Mouse (Mus musculus) CH12.LX (cell line): ENCODE results near the gene Slc20a1.

Source experiments
- CTCF ChIP-seq, 2 experiments: IDR thresholded peaks in 1 of 2; conservative IDR thresholded peaks in 1 of 2; 2 replicates each; pipeline ENCODE4 v1.5.1; 2011 to 2012; ENCODE audit warnings: low read depth in 2 of 2, low read length in 2 of 2, improper control_type of control experiment in 1 of 2, inconsistent platforms in 1 of 2, mild to moderate bottlenecking in 1 of 2, moderate library complexity in 1 of 2
- ELF1 ChIP-seq: IDR thresholded peaks from 2 replicates; pipeline ENCODE4 v1.6.1; 2014; ENCODE audit warnings: low read depth, mild to moderate bottlenecking, inconsistent platforms, low read length, improper control_type of control experiment
- EP300 ChIP-seq: IDR thresholded peaks from 2 replicates; pipeline ENCODE4 v1.6.1; 2011; ENCODE audit warnings: low read length, improper control_type of control experiment
- ETS1 ChIP-seq: conservative IDR thresholded peaks from 2 replicates; pipeline ENCODE4 v1.6.1; 2012; ENCODE audit warnings: low read depth, mild to moderate bottlenecking, inconsistent platforms, low read length, improper control_type of control experiment, moderate library complexity
- MAX ChIP-seq: IDR thresholded peaks from 2 replicates; pipeline ENCODE4 v1.6.1; 2011; ENCODE audit warnings: low read length, improper control_type of control experiment
- POLR2A ChIP-seq: IDR thresholded peaks from 2 replicates; pipeline ENCODE4 v1.6.1; 2011; ENCODE audit warnings: low read depth, mild to moderate bottlenecking, improper control_type of control experiment, low read length
- POLR2AphosphoS2 ChIP-seq: IDR thresholded peaks from 2 replicates; pipeline ENCODE4 v1.6.1; 2011; ENCODE audit warnings: low read depth, low read length, improper control_type of control experiment
- RCOR1 ChIP-seq: conservative IDR thresholded peaks from 2 replicates; pipeline ENCODE4 v1.6.1; 2012; ENCODE audit warnings: low read depth, mild to moderate bottlenecking, inconsistent platforms, low read length, improper control_type of control experiment
- SIN3A ChIP-seq: IDR thresholded peaks from 2 replicates; pipeline ENCODE4 v1.6.1; 2012; ENCODE audit warnings: low read length, improper control_type of control experiment, inconsistent platforms
- TBP ChIP-seq: conservative IDR thresholded peaks from 2 replicates; pipeline ENCODE4 v1.6.1; 2011; ENCODE audit warnings: low read depth, low read length, improper control_type of control experiment
- USF1 ChIP-seq: IDR thresholded peaks from 2 replicates; pipeline ENCODE4 v1.6.1; 2014; ENCODE audit warnings: low read depth, mild to moderate bottlenecking, inconsistent platforms, low read length, improper control_type of control experiment
- ZC3H11A ChIP-seq: IDR thresholded peaks from 2 replicates; pipeline ENCODE4 v1.6.1; 2012; ENCODE audit warnings: low read depth, mild to moderate bottlenecking, inconsistent platforms, low read length, improper control_type of control experiment
- ZNF384 ChIP-seq: IDR thresholded peaks from 2 replicates; pipeline ENCODE4 v1.6.1; 2012; ENCODE audit warnings: low read depth, low read length, improper control_type of control experiment, inconsistent platforms

DNA sequence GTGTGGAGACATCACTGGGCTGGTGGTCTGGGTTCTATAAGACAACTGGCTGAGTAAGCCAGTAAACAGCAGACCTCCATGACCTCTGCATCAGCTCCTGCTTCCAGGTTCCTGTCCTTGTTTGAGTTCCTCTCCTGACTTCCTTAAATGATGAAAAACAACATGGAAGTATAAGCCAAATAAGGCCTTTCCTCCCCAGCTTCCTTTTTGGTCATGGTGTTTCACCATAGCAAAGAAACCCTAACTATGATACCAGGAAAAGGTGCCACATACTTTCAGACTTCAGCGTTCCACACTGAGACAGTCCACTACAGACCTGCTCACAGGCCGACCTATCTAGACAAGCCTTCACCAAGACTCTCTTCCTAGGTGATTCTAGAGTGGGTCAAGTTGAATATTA, 2.2 kb upstream of the Slc20a1 start:
- TF ChIP-seq CTCF (conservative IDR thresholded peaks at IDR 0.05 in 1 of 2, IDR thresholded peaks at IDR 0.05 in 1 of 2; ENCODE audit: low read depth in 2 of 2, low read length in 2 of 2): no peak
- no peak for TF ChIP-seq ZNF384
- TF ChIP-seq TBP: no peak
- TF ChIP-seq SIN3A: no peak
- no peak for TF ChIP-seq POLR2A
- no peak for TF ChIP-seq MAX
- no peak for TF ChIP-seq ELF1
- TF ChIP-seq ZC3H11A: no peak
- no peak for TF ChIP-seq ETS1
- no peak for TF ChIP-seq RCOR1
- no peak for TF ChIP-seq POLR2AphosphoS2
- TF ChIP-seq EP300: no peak
- no peak for TF ChIP-seq USF1
